Mouse (Mus musculus): ENCODE data around the gene Eftud2. TPM values are rescaled to one million over a fixed set of nuclear protein-coding genes. Genes with fewer than 3 reads are reported as not detected.

Gene Eftud2
- polyA plus RNA-seq, 1 experiment = 190 TPM

DNA sequence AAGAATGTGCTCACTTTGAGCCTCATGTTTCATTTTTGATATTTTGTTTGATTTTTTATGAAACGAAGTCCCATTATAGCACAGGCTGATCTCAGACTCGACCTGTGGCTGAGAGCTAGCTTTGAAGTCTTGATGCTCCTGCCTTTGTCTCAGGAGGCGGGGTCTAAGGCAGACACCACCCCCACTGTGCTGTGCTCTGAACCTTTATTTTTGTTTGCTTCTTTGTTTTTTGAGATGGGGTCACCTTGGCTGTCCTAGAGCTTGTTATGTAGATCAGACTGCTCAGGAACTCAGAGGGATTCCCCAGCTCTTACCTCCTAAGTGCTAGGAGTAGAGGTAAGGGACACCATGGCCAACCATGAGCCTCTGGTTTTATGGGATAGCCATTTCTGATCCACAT is 60.4 kb downstream of the Eftud2 start:
- Histone ChIP-seq H3K79me3 (ENCODE audit: low read depth) (peaks cover 27% of the 10 kb centered on the region), H3K27me3 (ENCODE audit: control insufficient read depth, insufficient read depth, insufficient read length) (peaks cover 6% of the 10 kb centered on the region), H3K4me3 (ENCODE audit: insufficient read depth, poor library complexity, severe bottlenecking) (no peak overlapping the region), H3K79me2 (ENCODE audit: control insufficient read depth, insufficient read depth) (peaks cover 28% of the 10 kb centered on the region), H3K36me3 (ENCODE audit: control insufficient read depth, insufficient read depth) (no peaks in the 10 kb centered on the region), H3ac (ENCODE audit: control insufficient read depth, insufficient read length, low read depth) (no peak overlapping the region)
- TF ChIP-seq USF1 (IDR thresholded peaks at IDR 0.05; ENCODE audit: low read depth) = no peak
- TF ChIP-seq FOSL1 (IDR thresholded peaks at IDR 0.05; ENCODE audit: insufficient read depth, low read length, poor library complexity, severe bottlenecking) = no peak
- TF ChIP-seq CTCF (IDR thresholded peaks at IDR 0.05; ENCODE audit: control insufficient read depth, insufficient read depth, insufficient read length) = no peak
- no peak for TF ChIP-seq MYOG (IDR thresholded peaks at IDR 0.05; ENCODE audit: control insufficient read depth, extremely low read depth, insufficient read length)
- no peak for TF ChIP-seq MAX (IDR thresholded peaks at IDR 0.05)
- no peak for TF ChIP-seq MYOD1 (IDR thresholded peaks at IDR 0.05; ENCODE audit: control insufficient read depth, insufficient read length, low read depth)
- TF ChIP-seq CEBPB (IDR thresholded peaks at IDR 0.05; ENCODE audit: low read depth) = no peak

DNA sequence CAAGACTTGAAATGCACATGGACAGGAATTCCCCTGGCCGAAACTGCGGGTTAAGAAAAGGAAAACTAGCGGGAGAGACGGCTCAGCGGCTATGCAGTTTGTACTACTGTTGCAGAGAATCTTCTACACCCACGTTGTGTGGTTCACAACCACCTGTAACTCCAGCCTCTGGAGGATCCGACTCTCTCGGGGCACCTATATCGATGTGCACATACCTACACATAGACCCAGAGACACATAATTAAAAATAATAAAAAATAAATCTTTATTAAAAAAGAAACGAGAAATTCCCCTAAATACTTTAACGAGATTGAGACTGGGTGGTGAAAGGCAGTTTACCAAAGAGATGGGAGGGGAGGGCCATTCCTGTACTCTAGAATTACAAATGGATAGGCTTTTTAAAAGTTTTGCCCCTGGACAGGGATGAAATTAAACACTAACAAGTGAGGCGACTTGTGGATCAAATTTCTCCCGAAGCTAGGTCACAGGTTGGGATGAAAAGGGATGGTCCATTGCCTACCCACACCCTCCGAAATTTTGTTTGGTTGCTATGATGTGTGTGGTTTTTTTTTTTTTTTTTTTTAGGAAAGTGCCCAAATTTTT is 60.9 kb downstream of the Eftud2 start:
- H3K36me3 ChIP-seq (ENCODE audit: control insufficient read depth, insufficient read depth) = no peaks in the 10 kb centered on the region
- H3K27me3 ChIP-seq (ENCODE audit: control insufficient read depth, insufficient read depth, insufficient read length) = peaks cover 6% of the 10 kb centered on the region
- H3ac ChIP-seq (ENCODE audit: control insufficient read depth, insufficient read length, low read depth) = no peak overlapping the region
- H3K4me3 ChIP-seq (ENCODE audit: insufficient read depth, poor library complexity, severe bottlenecking) = peak overlapping the region; percentile 60
- peaks cover 34% of the 10 kb centered on the region for H3K79me2 ChIP-seq (ENCODE audit: control insufficient read depth, insufficient read depth)
- peaks cover 32% of the 10 kb centered on the region for H3K79me3 ChIP-seq (ENCODE audit: low read depth)
- TF ChIP-seq MYOD1 (IDR thresholded peaks at IDR 0.05; ENCODE audit: control insufficient read depth, insufficient read length, low read depth) = no peak
- TF ChIP-seq CTCF (IDR thresholded peaks at IDR 0.05; ENCODE audit: control insufficient read depth, insufficient read depth, insufficient read length) = no peak
- TF ChIP-seq USF1 (IDR thresholded peaks at IDR 0.05; ENCODE audit: low read depth) = no peak
- TF ChIP-seq MYOG (IDR thresholded peaks at IDR 0.05; ENCODE audit: control insufficient read depth, extremely low read depth, insufficient read length) = no peak

DNA sequence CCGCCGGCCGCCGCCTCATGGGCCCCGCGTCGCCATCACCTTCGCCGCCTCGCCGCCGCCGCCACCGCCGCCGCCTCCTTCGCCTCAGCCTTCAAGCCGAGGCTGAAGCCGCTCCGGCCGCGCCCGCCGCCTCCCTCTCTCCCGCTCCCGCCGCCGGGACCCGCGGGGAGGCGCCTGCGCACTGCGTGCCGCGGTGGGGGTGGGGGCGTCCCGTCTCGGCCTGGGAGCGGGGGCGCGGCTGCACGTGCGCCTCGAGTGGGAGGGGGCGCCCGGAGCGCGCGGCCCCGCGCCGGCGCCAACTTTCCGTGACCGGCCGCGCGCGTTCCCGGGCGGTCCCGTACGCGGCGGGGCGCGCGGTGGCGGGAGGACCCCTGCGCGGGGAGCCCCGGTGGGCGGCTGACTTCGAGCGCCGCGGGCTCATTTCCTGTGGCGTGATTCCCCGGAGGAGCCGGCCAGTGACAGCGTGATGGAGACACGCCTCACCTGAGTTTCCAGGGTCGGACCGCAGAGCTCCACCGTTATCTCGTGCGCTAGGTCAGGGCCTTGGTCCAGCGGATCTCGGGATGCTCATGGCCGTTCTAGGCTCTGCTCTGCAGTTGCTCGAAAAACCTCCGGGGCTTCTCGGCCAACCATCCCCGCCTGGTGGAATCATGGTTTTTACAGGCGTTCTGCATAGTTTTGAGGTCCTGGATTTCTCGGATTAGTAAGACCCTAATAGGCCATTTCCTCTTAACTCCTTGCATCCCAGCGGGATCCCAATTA is 61.6 kb downstream of the Eftud2 start, which contains the start of gene Gjc1:
Gjc1 (minus strand) TSS at position 680 of the 762 bp plus-strand sequence.
- no peaks in the 10 kb centered on the region for H3K27me3 ChIP-seq (ENCODE audit: control insufficient read depth, insufficient read depth, insufficient read length)
- H3K4me3 ChIP-seq (ENCODE audit: insufficient read depth, poor library complexity, severe bottlenecking) = peak within 1 kb of the TSS; percentile 60
- H3ac ChIP-seq (ENCODE audit: control insufficient read depth, insufficient read length, low read depth) = peak within 1 kb of the TSS; percentile 88
- H3K79me2 ChIP-seq (ENCODE audit: control insufficient read depth, insufficient read depth) = peaks cover 41% of the 10 kb centered on the region
- H3K36me3 ChIP-seq (ENCODE audit: control insufficient read depth, insufficient read depth) = no peaks in the 10 kb centered on the region
- TF ChIP-seq MYOD1 (IDR thresholded peaks at IDR 0.05; ENCODE audit: control insufficient read depth, insufficient read length, low read depth) (no peak), MYOG (IDR thresholded peaks at IDR 0.05; ENCODE audit: control insufficient read depth, extremely low read depth, insufficient read length) (no peak), MAX (IDR thresholded peaks at IDR 0.05) (no peak), FOSL1 (IDR thresholded peaks at IDR 0.05; ENCODE audit: insufficient read depth, low read length, poor library complexity, severe bottlenecking) (no peak), USF1 (IDR thresholded peaks at IDR 0.05; ENCODE audit: low read depth) (no peak), CEBPB (IDR thresholded peaks at IDR 0.05; ENCODE audit: low read depth) (no peak), CTCF (IDR thresholded peaks at IDR 0.05; ENCODE audit: control insufficient read depth, insufficient read depth, insufficient read length) (no peak)
- H3K79me3 ChIP-seq (ENCODE audit: low read depth) = peaks cover 39% of the 10 kb centered on the region

DNA sequence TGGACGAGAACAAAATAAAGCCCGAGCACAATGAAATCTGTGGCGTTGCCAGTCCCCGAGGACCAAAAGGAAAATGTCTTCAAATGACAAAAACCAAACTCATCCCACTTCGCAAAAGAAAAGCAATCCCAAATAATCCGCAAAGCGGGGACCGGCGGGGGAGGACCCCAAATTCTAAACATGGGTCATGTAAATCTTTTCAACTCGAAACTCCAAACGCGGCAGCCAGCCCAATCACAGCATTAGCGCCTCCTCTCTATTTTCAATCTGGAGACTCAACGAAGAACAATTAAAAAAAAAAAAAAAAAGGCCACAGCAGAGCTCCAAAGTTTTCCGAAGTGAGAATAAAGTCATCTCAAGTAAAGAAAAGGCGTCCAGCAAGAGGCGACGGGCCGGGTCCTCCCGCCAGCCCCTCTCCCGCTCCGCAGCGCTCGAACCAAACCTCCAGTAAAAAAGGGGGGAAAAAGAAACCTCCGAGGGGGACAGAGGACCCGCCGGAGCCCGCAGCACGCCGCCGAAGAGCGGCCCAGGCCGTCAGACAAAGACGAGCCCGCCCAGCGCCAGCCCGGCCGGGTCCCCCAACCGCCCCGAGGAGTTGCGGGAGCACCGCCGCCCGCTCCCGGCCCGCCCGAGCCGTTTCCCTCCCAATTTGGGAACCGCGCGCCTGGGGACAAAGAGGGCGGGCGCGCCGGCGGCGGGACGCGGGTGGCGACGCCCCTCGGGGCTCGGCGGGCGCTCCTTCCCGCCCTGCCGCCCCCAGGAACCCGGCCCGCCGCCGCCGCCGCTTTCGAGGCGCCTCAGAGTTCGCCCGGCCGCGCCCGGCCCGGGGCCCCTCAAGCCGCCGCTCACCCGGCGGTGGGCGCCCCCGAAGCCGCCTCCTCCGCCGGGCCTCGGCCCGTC is 62.4 kb downstream of the Eftud2 start:
- H3K36me3 ChIP-seq (ENCODE audit: control insufficient read depth, insufficient read depth) = no peaks in the 10 kb centered on the region
- peak overlapping the region; percentile 88 for H3ac ChIP-seq (ENCODE audit: control insufficient read depth, insufficient read length, low read depth)
- H3K4me3 ChIP-seq (ENCODE audit: insufficient read depth, poor library complexity, severe bottlenecking) = peak overlapping the region; percentile 60
- no peaks in the 10 kb centered on the region for H3K27me3 ChIP-seq (ENCODE audit: control insufficient read depth, insufficient read depth, insufficient read length)
- H3K79me2 ChIP-seq (ENCODE audit: control insufficient read depth, insufficient read depth) = peaks cover 49% of the 10 kb centered on the region
- peaks cover 47% of the 10 kb centered on the region for H3K79me3 ChIP-seq (ENCODE audit: low read depth)
- TF ChIP-seq FOSL1 (IDR thresholded peaks at IDR 0.05; ENCODE audit: insufficient read depth, low read length, poor library complexity, severe bottlenecking) (no peak), CEBPB (IDR thresholded peaks at IDR 0.05; ENCODE audit: low read depth) (no peak), CTCF (IDR thresholded peaks at IDR 0.05; ENCODE audit: control insufficient read depth, insufficient read depth, insufficient read length) (no peak), MYOG (IDR thresholded peaks at IDR 0.05; ENCODE audit: control insufficient read depth, extremely low read depth, insufficient read length) (no peak), USF1 (IDR thresholded peaks at IDR 0.05; ENCODE audit: low read depth) (no peak), MYOD1 (IDR thresholded peaks at IDR 0.05; ENCODE audit: control insufficient read depth, insufficient read length, low read depth) (no peak), MAX (IDR thresholded peaks at IDR 0.05) (no peak)

DNA sequence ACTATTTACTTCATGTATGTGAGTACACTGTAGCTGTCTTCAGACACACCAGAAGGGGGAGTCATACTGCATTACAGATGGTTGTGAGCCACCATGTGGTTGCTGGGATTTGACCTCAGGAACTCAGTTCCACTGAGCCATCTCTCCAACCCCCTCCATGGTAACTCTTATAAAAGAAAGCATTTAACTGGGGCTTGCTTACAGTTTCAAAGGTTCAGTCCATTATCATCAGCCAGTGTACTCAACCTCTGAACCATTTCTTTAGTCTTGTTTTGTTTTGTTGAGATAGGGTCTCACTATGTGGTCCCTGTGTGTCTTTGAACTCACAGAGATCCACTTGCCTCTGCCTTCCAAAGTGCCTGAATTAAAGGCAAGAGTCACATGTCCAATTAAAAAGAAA is 65.9 kb downstream of the Eftud2 start:
- no peak for TF ChIP-seq CTCF (IDR thresholded peaks at IDR 0.05; ENCODE audit: control insufficient read depth, insufficient read depth, insufficient read length)
- Histone ChIP-seq H3K36me3 (ENCODE audit: control insufficient read depth, insufficient read depth) (peaks cover 8% of the 10 kb centered on the region), H3K4me3 (ENCODE audit: insufficient read depth, poor library complexity, severe bottlenecking) (no peak overlapping the region), H3ac (ENCODE audit: control insufficient read depth, insufficient read length, low read depth) (no peak overlapping the region), H3K79me2 (ENCODE audit: control insufficient read depth, insufficient read depth) (peaks cover 83% of the 10 kb centered on the region), H3K79me3 (ENCODE audit: low read depth) (peaks cover 69% of the 10 kb centered on the region), H3K27me3 (ENCODE audit: control insufficient read depth, insufficient read depth, insufficient read length) (no peaks in the 10 kb centered on the region)
